Mouse (Mus musculus) right cerebral cortex, postnatal 4 days (tissue): Measurements from ENCODE around the gene Agbl1.

ENCODE experiments used
- DNase-seq: peaks from one replicate; pipeline ENCODE4 v3.0.0-alpha.2; 2022

The Agbl1 gene

GRCm38 (mm10) chr7:76971334-76971733 lies 741.6 kb downstream of the Agbl1 start:
- DNase-seq = no peak

GRCm38 (mm10) chr7:77009571-77009970 lies 779.9 kb downstream of the Agbl1 start:
- no peak for DNase-seq

DNA sequence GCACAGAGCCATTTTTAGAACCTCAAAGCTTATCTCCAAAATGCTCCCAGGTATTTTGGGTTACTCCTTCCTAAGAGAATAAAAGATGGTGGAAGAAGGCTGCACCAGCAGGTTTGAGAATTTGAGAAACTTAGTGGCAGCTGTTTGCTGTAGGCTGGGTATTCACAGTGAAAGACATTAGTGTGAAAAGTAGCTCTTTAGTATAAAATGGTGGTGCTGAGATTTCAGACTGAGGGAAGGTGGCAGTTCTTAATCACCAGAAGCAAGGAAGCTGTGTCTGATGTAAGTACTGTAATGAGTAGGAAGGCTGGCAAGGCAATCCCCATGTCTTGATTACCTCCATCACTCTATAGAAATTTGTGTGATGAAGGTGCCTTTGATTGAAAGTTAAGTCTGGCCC lies 799.3 kb downstream of the Agbl1 start:
- DNase-seq = no peak

- DNase-seq = no peak
Observed at GRCm38 (mm10) chr7:77076033-77076432, 846.3 kb downstream of the Agbl1 start.

- no peak for DNase-seq
Observed at GRCm38 (mm10) chr7:77087266-77087665, 857.6 kb downstream of the Agbl1 start.

GRCm38 (mm10) chr7:77095153-77095552 lies 865.5 kb downstream of the Agbl1 start:
- DNase-seq = no peak

DNA sequence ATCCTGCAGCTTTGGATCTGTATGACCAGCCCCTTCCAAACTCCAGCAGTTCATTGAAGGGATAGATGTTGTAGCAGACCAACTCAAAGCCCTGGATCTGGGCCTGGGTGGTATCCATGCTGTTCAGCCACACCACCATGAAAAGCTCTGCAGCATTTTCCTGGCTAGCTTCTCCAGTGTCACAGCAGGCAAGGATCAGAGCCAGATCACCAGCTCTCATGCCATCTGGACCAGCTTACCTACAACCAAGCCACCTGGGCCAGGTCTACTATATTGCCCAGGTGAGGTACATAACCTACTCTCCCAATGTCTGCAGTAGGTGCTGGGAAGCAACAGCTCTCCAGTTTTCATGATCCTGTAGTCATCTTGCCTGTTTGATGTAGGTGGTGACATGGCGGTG lies 884.3 kb downstream of the Agbl1 start:
- no peak for DNase-seq

DNA sequence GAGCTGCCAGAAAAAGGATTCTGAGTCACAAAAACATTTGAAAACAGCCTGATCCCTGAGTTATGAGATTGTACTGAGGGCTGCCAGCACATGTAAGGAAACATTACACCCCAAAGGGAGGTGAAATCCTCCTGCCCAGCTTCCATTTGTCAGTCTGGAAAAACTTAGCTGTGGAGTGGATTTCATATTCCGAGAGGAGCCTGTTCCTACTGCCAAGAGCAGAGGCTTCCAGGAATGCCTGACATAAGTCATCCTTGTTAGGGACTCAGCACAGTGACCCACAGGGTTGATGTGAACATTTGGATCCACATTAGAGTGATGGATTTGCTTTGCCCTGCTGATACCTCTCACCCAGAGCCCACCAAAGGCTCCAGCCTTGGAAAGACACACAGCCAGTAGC lies 899.4 kb downstream of the Agbl1 start:
- no peak for DNase-seq

- no peak for DNase-seq
Observed at GRCm38 (mm10) chr7:77131950-77132349, 902.3 kb downstream of the Agbl1 start.

- DNase-seq = peak; percentile 70
Observed at GRCm38 (mm10) chr7:77132615-77133420, 903.1 kb downstream of the Agbl1 start.

DNA sequence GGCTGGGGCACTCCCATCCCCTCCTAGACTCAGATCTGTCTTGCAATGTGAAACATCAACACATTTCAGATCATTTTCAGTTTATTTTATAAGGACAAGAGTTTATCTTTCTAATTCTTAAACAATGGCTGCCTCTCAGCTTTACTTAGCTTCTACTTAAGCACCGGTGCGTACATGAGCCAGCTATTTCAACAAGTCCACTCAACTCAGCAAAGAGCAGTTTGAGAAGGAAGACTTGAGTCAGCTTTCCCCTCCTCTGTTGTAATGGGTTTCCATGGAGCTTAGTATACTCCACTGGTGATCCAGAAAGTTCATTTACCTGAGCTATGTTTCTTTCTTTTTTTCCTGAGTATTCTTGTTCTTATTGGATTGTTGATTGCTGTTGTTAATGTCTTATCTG lies 905.2 kb downstream of the Agbl1 start:
- no peak for DNase-seq

DNA sequence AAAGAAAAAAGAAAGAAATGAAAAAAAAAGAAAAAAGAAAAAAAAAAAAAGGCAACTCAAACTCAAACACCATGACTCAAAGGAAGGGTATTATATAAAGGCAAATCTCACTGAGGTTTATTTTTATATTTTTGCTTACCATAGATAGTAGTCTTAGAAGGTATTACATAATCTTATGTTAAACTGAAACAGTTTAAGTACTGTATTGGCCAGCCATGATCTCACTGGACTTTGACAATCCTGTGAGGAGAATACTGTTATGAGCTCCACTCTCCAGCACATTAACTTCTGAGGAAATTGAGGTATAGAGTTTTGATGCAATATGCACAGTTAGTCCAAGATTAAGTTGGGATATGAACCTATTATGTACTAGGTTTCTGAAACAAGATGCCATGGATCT lies 909.0 kb downstream of the Agbl1 start:
- DNase-seq = no peak

DNA sequence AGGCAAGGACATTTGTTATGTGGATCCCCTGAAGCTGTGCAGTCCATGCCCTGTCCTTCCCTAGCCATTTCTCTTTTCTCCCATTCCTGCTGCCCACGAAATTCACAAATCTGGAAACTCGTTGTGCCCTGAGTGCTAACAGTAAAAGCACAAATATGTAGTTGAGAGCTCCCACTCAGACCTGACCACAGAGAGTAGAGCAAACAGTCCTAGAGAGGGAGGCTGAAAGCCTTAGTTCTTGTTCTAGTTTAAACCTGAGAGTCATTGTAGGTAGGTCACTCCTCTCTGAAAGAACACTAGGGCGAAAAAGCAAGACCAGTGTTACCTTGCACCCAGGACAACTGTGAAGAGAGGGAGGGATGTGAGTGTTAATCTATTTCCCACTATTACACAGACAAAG lies 917.8 kb downstream of the Agbl1 start:
- no peak for DNase-seq

GRCm38 (mm10) chr7:77148820-77149219 lies 919.1 kb downstream of the Agbl1 start:
- DNase-seq = no peak

- DNase-seq = no peak
Observed at GRCm38 (mm10) chr7:77149846-77150245, 920.2 kb downstream of the Agbl1 start.

GRCm38 (mm10) chr7:77152393-77152792 lies 922.7 kb downstream of the Agbl1 start:
- DNase-seq = no peak

GRCm38 (mm10) chr7:77152909-77153308 lies 923.2 kb downstream of the Agbl1 start:
- DNase-seq = no peak

DNA sequence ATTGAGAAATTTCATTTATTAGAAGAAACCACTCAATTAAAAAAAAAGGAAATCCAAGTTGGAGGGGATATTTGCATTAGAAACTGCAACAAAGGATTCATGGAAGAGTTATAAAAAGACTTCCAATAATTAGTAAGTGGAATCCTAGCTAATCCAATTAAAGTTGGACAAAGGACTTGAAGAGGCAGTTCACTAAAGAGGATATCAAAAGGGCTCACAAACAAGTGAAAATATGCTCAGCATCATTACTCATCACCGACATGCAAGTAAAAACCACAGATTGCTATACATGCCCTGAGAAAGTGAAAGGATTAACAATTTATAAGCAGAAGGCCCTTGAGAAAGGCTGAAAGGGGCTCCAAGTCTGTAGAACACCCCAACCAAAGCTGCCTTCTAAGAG lies 935.2 kb downstream of the Agbl1 start:
- no peak for DNase-seq
